Mouse (Mus musculus): Measurements from ENCODE around the gene Ccr6.
"Not testable (repeated sequence)": the region's sequence is repeated elsewhere in the genome, so short reads cannot be mapped to it uniquely, and the experiment has no call there.

Gene Ccr6

DNA sequence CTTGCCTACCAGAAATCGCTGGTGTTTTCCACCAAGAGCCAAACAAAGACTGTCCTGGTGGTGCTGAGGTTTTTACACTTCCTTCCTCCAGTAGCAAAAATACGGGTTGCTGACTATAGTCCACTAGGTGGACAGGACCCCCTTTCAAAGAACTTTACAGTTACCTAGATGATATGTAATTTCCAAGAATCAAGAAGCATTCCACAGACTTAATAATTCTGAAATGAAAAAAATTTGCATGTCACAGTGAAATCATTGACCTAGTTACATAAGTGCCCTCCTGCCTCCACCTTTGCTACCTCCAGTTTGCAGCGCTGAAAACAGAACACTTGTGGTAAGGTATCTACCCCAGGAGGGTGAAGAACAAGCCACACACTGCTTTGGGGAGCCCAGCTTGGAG is at the start of gene Ccr6:
Gene Ccr6 (plus strand): TSS at position 301 of the 400 bp plus-strand sequence.
- no peak for DNase-seq

DNA sequence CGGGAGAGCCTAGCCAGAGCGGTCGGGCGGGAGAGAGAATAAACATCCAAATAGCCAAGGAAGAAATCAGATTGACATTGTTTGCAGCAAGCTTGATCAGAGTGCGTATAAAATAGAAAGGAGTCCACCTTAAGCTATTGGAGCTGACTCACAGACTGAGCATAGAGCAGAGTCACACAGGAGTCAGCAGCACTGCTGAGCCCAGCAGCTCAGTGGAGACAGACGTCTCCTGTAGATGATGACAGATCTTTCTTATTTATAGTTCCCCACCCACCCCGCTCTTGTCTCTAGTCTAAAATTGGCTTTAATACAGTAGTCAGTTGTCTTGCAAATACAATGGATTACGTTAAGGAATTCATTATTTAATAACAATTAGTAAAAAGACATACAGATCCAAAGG is 42.2 kb upstream of the Ccr6 start:
- DNase-seq, result no peak

GRCm38 (mm10) chr17:8195685-8196376 is 40.0 kb upstream of the Ccr6 start:
- no peak for DNase-seq

DNA sequence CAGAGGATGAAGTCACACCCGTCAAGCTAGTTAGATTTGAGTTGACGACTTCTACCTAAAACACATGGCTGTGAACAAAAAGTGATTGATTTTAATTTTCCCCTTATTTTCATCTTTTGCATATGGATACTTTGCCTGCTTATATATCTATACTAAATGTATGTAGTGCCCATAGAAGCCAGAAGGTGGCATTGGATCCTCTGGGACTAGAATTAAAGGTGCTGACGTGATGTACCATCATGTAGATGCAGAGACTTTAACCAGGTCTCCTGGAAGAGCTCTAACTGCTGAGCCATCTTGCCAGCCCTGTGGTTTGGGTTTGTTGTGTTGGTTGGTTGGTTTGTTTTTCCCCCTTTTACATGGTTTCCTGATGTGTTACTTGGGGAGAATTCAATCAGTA is 38.2 kb upstream of the Ccr6 start:
- DNase-seq, result no peak

DNA sequence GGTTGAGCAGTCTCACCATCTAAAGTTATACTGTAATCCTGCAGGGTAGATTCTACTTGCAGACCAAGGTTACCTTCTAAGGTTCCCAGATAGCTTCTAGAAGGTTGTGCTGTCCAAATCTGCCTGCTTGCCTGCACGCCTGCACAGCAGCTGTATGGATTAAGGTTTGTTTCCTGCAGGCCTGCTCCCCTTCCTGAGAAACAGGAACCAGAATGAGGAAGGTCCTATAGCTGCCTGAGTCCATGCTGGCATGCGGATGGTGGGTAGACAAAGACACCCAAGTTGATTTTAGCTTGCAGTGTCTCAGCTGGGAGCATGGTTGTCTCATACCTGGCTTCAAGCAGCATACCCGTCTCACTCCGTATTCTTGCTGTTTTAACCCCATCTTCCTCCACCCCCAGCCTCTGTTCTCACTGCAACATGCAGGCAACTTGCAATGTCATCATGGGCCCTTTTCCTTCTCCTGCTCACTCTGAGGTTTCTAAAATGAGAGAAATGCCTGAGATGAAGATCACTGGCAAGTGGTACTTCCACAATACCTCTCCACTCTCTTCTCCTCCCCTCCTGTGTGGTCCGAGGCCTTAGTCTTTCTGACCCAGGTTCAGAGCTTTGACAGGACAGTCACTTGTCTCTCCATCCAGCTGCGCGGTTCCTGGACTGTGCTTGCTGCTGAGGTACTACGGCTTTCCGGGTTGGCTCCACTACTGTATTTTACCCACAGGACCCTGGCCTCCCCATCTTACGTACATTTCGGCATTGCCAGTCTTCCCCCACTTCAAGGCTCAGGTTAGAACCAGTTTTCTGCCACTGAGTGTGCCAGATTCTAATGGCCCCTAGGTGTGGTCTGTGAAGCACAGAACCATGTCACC is 36.5 kb upstream of the Ccr6 start:
- DNase-seq, result no peak

DNA sequence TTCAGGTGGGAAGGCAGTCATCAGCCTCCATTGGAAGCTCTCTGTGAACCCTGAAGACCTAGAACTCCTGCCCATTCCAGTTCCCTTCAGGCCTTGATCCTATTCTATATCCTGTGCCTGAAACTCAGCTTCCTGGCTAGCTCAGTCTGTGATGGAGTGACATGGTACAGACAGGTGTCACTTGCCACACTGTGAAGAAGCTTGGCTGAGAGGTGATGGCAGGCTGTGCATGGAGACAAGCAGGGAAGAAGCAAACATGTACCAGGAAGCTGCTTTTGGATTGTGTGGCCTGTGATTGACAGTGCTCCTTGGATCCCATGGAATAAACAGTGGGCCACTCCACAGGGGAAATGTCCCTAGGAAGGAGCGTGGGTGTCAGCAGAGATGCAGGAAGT is 35.9 kb upstream of the Ccr6 start:
- DNase-seq, result no peak

- no peak for DNase-seq
These were observed 32.4 kb upstream of the Ccr6 start for GRCm38 (mm10) chr17:8203487-8203886.

GRCm38 (mm10) chr17:8205221-8205631 is 30.6 kb upstream of the Ccr6 start:
- DNase-seq, result not testable (repeated sequence)

GRCm38 (mm10) chr17:8206691-8207090 is 29.2 kb upstream of the Ccr6 start:
- no peak for DNase-seq

GRCm38 (mm10) chr17:8209696-8210095 is 26.1 kb upstream of the Ccr6 start:
- no peak for DNase-seq

DNA sequence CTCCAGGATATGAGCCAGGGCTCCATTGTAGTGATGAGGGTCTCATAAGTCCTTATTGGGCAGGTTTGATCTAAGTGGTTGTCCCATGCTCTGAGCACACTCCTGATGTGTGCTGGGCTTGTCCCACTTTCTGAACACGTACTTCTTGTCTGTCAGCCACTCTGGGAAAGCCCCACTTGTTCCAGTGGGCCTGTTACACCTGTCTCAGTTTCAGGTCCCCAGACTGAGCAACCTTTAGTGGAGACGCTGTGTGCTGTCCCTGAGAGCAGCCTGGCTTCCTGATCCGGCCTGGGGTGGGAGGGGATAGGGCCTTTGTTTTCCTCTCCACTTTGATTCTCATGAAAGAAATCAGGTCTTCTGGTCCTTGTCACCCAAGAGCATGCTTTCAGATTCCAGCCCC is 25.7 kb upstream of the Ccr6 start:
- DNase-seq, result no peak

GRCm38 (mm10) chr17:8210675-8211074 is 25.2 kb upstream of the Ccr6 start:
- DNase-seq, result no peak

GRCm38 (mm10) chr17:8211399-8211798 is 24.4 kb upstream of the Ccr6 start:
- DNase-seq, result no peak

GRCm38 (mm10) chr17:8214369-8214768 is 21.5 kb upstream of the Ccr6 start:
- no peak for DNase-seq

- DNase-seq, result no peak
These were observed 20.7 kb upstream of the Ccr6 start for GRCm38 (mm10) chr17:8215016-8215745.

GRCm38 (mm10) chr17:8223225-8223624 is 12.6 kb upstream of the Ccr6 start:
- no peak for DNase-seq

DNA sequence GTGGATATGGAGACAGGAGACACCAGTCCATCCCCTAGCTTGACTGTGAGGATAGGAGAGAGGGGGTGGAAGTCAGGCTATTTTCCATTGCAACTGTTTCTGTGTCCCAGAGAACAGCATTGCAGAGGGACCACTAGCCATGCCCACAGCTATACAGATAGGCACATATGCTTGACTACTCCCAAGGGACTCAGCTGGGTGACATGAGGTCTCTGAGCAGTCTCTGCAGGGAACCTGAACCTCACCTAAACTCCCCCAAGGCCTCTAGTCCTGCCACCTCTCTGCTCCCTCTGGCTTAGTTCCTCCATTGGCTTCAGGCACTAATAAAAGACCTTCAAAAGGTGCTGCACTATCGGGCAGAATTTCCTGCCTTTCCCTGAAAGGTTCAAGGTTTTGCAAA is 11.8 kb upstream of the Ccr6 start:
- no peak for DNase-seq

- DNase-seq, result no peak
These were observed 10.7 kb upstream of the Ccr6 start for GRCm38 (mm10) chr17:8225166-8225565.

DNA sequence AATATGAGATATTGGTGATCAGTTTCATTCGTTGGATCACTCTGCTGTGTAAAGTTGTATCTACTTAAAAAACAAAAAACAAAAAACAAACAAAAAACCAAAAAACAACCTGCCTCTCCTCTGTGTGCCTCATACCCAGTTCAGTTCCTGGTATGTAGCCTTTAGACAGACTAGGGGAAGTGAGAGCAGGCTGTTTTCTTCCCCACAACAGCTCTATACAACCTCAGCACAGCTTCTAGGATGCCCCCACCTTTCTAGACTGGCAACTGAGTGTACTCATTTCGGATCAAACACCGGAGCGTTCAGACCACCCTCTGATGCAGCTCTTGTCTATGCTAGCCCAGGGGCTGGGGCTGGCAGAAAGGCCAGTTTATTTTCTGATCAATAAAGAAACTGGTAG is 10.1 kb upstream of the Ccr6 start:
- no peak for DNase-seq

- no peak for DNase-seq
These were observed 7.2 kb upstream of the Ccr6 start for GRCm38 (mm10) chr17:8228622-8229021.

- DNase-seq, result no peak
These were observed 6.2 kb upstream of the Ccr6 start for GRCm38 (mm10) chr17:8229607-8230006.

- DNase-seq, result peak in 1 of 2 experiments; percentile 35
These were observed 3.8 kb upstream of the Ccr6 start for GRCm38 (mm10) chr17:8232089-8232488.

- DNase-seq, result no peak
These were observed 2.1 kb upstream of the Ccr6 start for GRCm38 (mm10) chr17:8233618-8234214.
